Mouse (Mus musculus) cortical plate, adult 2 months (tissue): Measurements from ENCODE around the gene Trex1.

Experiments used
- CTCF ChIP-seq: fragments of 200-500 bp; IDR thresholded peaks from 2 replicates; pipeline ENCODE4 v1.5.1; 2011; ENCODE audit warnings: mild to moderate bottlenecking, control low read depth, low read length; ENCODE audit not compliant: insufficient read depth; ENCODE audit errors: extremely low read depth
- POLR2A ChIP-seq: fragments of 200-500 bp; IDR thresholded peaks from 2 replicates; pipeline ENCODE4 v1.6.1; 2011; ENCODE audit warnings: mild to moderate bottlenecking, low read length, control low read depth; ENCODE audit not compliant: insufficient read depth; ENCODE audit errors: extremely low read depth

DNA sequence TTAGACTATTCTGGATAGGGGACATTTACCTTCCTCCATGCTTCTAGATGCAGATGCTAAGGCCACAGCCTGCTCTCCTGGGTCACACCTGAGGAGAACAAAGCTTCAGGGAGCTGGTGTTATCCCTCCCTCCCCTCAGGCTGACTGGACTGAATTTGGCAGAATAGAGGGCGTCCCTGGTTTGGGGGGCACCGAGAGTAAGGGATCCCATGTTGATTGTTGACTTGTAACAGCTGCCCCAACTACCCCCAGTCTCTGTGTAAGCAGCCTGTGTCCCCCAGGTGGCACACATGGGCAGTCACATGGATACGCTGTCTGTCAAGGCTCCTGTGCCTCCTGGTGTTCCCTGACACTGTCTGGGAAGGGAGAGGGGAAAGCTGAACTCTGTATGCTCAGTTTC, 31.1 kb downstream of the Trex1 start:
- TF ChIP-seq CTCF (no peak), POLR2A (no peak)
